Mouse (Mus musculus): Measurements from ENCODE around the gene Sbf1. TPM values are rescaled to one million over a fixed set of nuclear protein-coding genes. Genes with fewer than 3 reads are reported as not detected.

The Sbf1 gene
- total RNA-seq, 2 experiments from 2014 or later: 330 to 340 TPM

GRCm38 (mm10) chr15:89282546-89282945, 32.6 kb downstream of the Sbf1 start:
- DNase-seq: no peak

- DNase-seq: no peak
Observed at GRCm38 (mm10) chr15:89277366-89277765, 37.7 kb downstream of the Sbf1 start.

GRCm38 (mm10) chr15:89275497-89275896, 39.6 kb downstream of the Sbf1 start:
- DNase-seq: no peak

- no peak for DNase-seq
Observed at GRCm38 (mm10) chr15:89264485-89264884, 50.6 kb downstream of the Sbf1 start.

GRCm38 (mm10) chr15:89258997-89259396, 56.1 kb downstream of the Sbf1 start:
- no peak for DNase-seq

GRCm38 (mm10) chr15:89255330-89255729, 59.8 kb downstream of the Sbf1 start:
- DNase-seq: no peak

- no peak for DNase-seq
Observed at GRCm38 (mm10) chr15:89249063-89249462, 66.0 kb downstream of the Sbf1 start.

- DNase-seq: no peak
Observed at GRCm38 (mm10) chr15:89241025-89241424, 74.1 kb downstream of the Sbf1 start.

- DNase-seq: no peak
Observed at GRCm38 (mm10) chr15:89239751-89240392, 75.2 kb downstream of the Sbf1 start.

Small RNA genes lying within 50 kb of the gene (microRNA-seq; reads per million reads assigned to microRNA genes)
- 5.4 to 5.7 reads per million in 2 experiments for gene Mir6959

Other genes starting within 250 kb of the Sbf1 start
- gene Trabd, start 240.2 kb downstream of the Sbf1 start, total RNA-seq (2021): 10 to 100 TPM; 23.0 to 26.9 TPM
- gene Selenoo, start 226.2 kb downstream of the Sbf1 start, total RNA-seq (2021): 10 to 100 TPM; 20.3 to 21.7 TPM
- 10 to 100 TPM; 28.4 to 35.3 TPM for gene Tubgcp6, start 192.2 kb downstream of the Sbf1 start, total RNA-seq (2021)
- gene Hdac10, start 186.6 kb downstream of the Sbf1 start, total RNA-seq (2021): 10 to 100 TPM; 14.3 to 14.7 TPM
- 1 to 10 TPM; 3.1 to 4.7 TPM for gene Mapk12, start 174.6 kb downstream of the Sbf1 start, total RNA-seq (2021)
- gene Mapk11, start 165.7 kb downstream of the Sbf1 start, total RNA-seq (2021): 10 to 100 TPM; 21.9 to 22.8 TPM
- 10 to 100 TPM; 51.0 to 58.7 TPM for gene Plxnb2, start 134.5 kb downstream of the Sbf1 start, total RNA-seq (2021)
- 10 to 100 TPM; 33.5 to 38.7 TPM for gene Dennd6b, start 118.8 kb downstream of the Sbf1 start, total RNA-seq (2021)
- gene Ppp6r2, start 103.8 kb downstream of the Sbf1 start, total RNA-seq (2021): 100 to 1,000 TPM; 158 to 162 TPM
- not detected for gene Adm2, start 7.4 kb upstream of the Sbf1 start, total RNA-seq (2021)
- not detected for gene Miox, start 19.1 kb upstream of the Sbf1 start, total RNA-seq (2021)
- gene Lmf2, start 40.3 kb upstream of the Sbf1 start, total RNA-seq (2021): 10 to 100 TPM; 19.7 to 21.4 TPM
- 10 to 100 TPM; 87.0 to 95.3 TPM for gene Ncaph2, start 40.4 kb upstream of the Sbf1 start, total RNA-seq (2021)
- gene Sco2, start 58.5 kb upstream of the Sbf1 start, total RNA-seq (2021): 10 to 100 TPM; 31.5 to 32.6 TPM
- 1 to 10 TPM; 1.4 to 1.5 TPM for gene Tymp, start 61.7 kb upstream of the Sbf1 start, total RNA-seq (2021)
- gene Odf3b, start 64.0 kb upstream of the Sbf1 start, total RNA-seq (2021): 1 to 10 TPM; 2.7 to 2.8 TPM
- gene Klhdc7b, start 69.6 kb upstream of the Sbf1 start, total RNA-seq (2021): under 1 TPM; 0.25 to 0.68 TPM
- not detected for gene Syce3, start 95.2 kb upstream of the Sbf1 start, total RNA-seq (2021)
- gene Cpt1b, start 110.6 kb upstream of the Sbf1 start, total RNA-seq (2021): 1 to 10 TPM; 1.8 to 2.3 TPM
- 1 to 10 TPM; 2.6 to 3.1 TPM for gene C730034F03Rik, start 114.3 kb upstream of the Sbf1 start, total RNA-seq (2021)
- under 1 TPM in 1 of 2 experiments, not detected in 1; 0.30 TPM for gene Gm44502, start 114.4 kb upstream of the Sbf1 start, total RNA-seq (2021)
- 10 to 100 TPM; 37.5 to 43.0 TPM for gene Chkb, start 114.6 kb upstream of the Sbf1 start, total RNA-seq (2021)
- 100 to 1,000 TPM; 248 to 284 TPM for gene Mapk8ip2, start 138.6 kb upstream of the Sbf1 start, total RNA-seq (2021)
- gene Arsa, start 162.1 kb upstream of the Sbf1 start, total RNA-seq (2021): 10 to 100 TPM; 28.6 to 30.6 TPM
- gene Shank3, start 184.3 kb upstream of the Sbf1 start, total RNA-seq (2021): 100 to 1,000 TPM; 244 to 255 TPM

All from layer of hippocampus, postnatal 36 days (tissue).